Mouse (Mus musculus) thymus, adult 18-20 months (tissue): ENCODE measurements around the gene Dab1.

Source experiments
- DNase-seq, 2 experiments: peaks; one replicate each; pipeline ENCODE4 v3.0.0; 2022; ENCODE audit warnings: mixed read lengths in 2 of 2

The Dab1 gene

GRCm38 (mm10) chr4:103619321-103619945 lies at the start of gene Dab1:
Dab1 (plus strand) TSS chr4:103619359.
- no peak for DNase-seq

GRCm38 (mm10) chr4:103571721-103572352 lies 47.3 kb upstream of the Dab1 start:
- DNase-seq, result no peak

GRCm38 (mm10) chr4:103575556-103575955 lies 43.6 kb upstream of the Dab1 start:
- no peak for DNase-seq

GRCm38 (mm10) chr4:103576305-103576704 lies 42.9 kb upstream of the Dab1 start:
- DNase-seq, result no peak

- DNase-seq, result no peak
These were observed 41.9 kb upstream of the Dab1 start for GRCm38 (mm10) chr4:103577111-103577815.

GRCm38 (mm10) chr4:103577821-103578220 lies 41.3 kb upstream of the Dab1 start:
- DNase-seq, result no peak

- DNase-seq, result no peak
These were observed 39.1 kb upstream of the Dab1 start for GRCm38 (mm10) chr4:103580021-103580420.

GRCm38 (mm10) chr4:103615011-103615410 lies 4.1 kb upstream of the Dab1 start:
- no peak for DNase-seq

GRCm38 (mm10) chr4:103619946-103620371 lies 800 bp downstream of the Dab1 start:
- DNase-seq, result no peak

- no peak for DNase-seq
These were observed 1.5 kb downstream of the Dab1 start for GRCm38 (mm10) chr4:103620590-103621155.

GRCm38 (mm10) chr4:103621586-103621985 lies 2.4 kb downstream of the Dab1 start:
- no peak for DNase-seq

GRCm38 (mm10) chr4:103630177-103630576 lies 11.0 kb downstream of the Dab1 start:
- DNase-seq, result no peak

GRCm38 (mm10) chr4:103636168-103636776 lies 17.1 kb downstream of the Dab1 start:
- no peak for DNase-seq

- no peak for DNase-seq
These were observed 29.2 kb downstream of the Dab1 start for GRCm38 (mm10) chr4:103648209-103648896.

- DNase-seq, result no peak
These were observed 36.6 kb downstream of the Dab1 start for GRCm38 (mm10) chr4:103655740-103656139.

- DNase-seq, result no peak
These were observed 42.2 kb downstream of the Dab1 start for GRCm38 (mm10) chr4:103661386-103661785.

GRCm38 (mm10) chr4:103667438-103667837 lies 48.3 kb downstream of the Dab1 start:
- no peak for DNase-seq

- DNase-seq, result no peak
These were observed 58.0 kb downstream of the Dab1 start for GRCm38 (mm10) chr4:103677195-103677594.

GRCm38 (mm10) chr4:103678501-103678900 lies 59.3 kb downstream of the Dab1 start:
- DNase-seq, result no peak

- no peak for DNase-seq
These were observed 66.0 kb downstream of the Dab1 start for GRCm38 (mm10) chr4:103685136-103685535.

- no peak for DNase-seq
These were observed 72.6 kb downstream of the Dab1 start for GRCm38 (mm10) chr4:103691717-103692116.

- no peak for DNase-seq
These were observed 80.6 kb downstream of the Dab1 start for GRCm38 (mm10) chr4:103699755-103700154.

GRCm38 (mm10) chr4:103700392-103700791 lies 81.2 kb downstream of the Dab1 start:
- DNase-seq, result no peak
